Mouse (Mus musculus) natural killer cell, adult 2 months (primary cell): ENCODE data around the gene Tmem200b.

Experiments used
- DNase-seq, 2 experiments: peaks; one replicate each; pipeline ENCODE4 v3.0.0; 2022; ENCODE audit warnings: low spot score in 2 of 2

Gene Tmem200b

DNA sequence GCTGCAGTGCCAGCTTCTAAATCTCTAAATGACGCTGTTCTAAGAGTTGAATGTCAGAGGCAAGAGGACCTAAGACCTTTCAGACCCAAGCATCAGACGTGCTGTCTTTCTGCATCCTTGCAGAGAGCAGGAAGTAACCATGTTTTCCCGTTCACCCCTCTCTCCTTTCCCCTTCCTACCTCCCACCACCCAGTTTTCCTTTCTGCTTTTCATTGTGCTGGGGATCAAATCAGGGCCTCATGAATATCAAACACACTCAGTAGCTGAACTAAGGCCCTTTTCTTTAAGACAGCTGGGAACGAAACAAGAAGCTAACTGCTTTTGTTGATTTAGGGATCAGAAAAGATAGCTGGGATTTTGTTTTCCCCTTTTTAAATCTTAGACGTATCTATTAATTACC, 28.3 kb downstream of the Tmem200b start:
- no peak for DNase-seq

DNA sequence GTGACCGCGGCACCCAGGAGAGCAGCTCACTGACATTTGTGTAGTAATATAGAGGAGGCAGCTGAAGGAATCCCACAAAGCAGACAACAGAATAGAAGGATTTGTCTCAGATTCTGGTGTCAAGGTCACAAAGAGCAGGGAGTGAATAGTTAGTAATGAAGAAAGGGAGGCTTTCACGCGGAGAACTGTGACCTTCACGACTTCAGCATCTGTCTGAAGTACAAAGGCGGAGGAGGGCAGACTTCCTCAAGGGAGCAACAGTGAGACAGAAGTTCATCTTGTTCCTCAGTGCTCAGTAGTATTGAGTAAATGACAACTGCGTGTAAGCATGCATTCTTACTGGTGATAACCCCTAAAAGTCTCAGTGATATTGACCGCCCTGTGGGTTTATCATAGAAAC, 29.1 kb downstream of the Tmem200b start:
- DNase-seq = no peak

DNA sequence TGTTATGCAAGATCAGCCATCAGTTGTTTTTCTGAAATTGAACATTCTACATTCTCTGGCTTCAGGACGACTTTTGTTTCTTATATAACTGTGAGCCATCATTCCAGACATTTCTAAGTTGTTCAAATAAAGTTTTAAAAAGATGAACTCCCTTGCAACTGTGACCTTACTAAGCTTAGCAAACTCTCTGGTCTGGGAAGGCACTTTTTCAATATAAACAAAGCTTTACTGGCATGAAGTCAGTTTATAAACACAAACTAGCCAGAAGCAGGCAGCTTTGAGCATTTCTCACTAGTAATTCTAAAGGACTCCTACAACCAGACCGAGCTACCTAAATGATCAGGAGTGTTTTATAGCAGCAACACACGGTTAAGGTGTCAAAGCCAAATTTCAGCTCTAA, 35.6 kb downstream of the Tmem200b start:
- no peak for DNase-seq

DNA sequence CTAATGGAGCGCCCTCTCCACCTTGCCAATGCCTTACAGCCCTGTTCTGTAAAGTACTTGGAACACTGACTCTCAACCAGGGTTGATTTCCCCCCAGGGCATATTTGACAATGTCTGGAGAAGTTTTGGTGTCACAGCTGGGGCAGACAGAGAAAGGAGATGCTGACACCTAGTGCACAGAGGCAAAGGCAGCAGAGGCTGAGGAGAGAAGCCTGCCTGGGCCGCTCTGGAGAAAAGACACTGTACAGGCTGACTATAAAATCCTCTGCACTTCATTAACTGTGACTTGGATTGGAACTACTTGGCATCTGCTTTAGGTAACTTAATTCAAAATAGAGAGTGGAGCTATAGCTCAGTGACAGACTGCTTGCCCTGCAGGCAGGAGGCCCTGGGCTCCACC, 47.3 kb downstream of the Tmem200b start:
- DNase-seq = no peak

DNA sequence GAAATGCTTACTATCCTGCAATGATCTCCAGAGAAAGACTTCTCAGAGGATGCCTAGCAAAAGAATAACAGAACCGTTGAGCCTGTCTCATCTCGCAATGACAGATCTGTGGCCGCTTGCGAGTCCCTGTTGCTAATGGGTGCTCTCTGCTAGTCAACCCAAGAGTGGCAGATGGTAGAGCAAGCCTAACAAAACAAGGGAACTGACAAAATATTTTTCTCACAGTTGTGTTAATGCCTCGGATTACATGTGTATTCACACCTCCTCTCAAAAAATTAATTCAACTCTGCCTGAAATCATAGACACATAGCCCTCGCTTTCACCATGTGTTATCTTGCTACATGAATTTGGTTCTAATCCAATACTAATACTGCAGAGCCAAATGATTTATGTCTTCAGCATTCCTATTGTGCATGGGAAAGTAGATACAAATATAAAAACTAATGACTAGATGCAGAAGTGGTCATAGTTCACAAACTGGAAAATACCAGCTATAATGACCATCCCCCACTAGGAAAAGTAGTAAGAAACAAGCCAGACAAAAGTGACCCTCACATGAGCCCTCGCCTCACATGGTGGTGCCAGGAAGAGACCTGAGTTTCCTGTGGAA, 48.8 kb downstream of the Tmem200b start:
- no peak for DNase-seq
